Mouse (Mus musculus) lung, adult 10 weeks (tissue): ENCODE data around the gene Coa7. TPM values are rescaled to one million over a fixed set of nuclear protein-coding genes. Genes with fewer than 3 reads are reported as not detected.

Experiments used
- polyA plus RNA-seq: library from polyadenylated mRNA; stranded (reverse); fragments of 350-450 nt; fragmentation: Illumina TruSeq; extraction: RNeasy Lipid Tissue Mini Kit (QIAGEN cat#74804); gene quantifications from one replicate; pipeline ENCODE4 v1.2.3, GENCODE M21; 2014; ENCODE audit warnings: low read depth, low replicate concordance; ENCODE audit not compliant: insufficient read depth

Coa7 gene
- 9.0 TPM for polyA plus RNA-seq

DNA sequence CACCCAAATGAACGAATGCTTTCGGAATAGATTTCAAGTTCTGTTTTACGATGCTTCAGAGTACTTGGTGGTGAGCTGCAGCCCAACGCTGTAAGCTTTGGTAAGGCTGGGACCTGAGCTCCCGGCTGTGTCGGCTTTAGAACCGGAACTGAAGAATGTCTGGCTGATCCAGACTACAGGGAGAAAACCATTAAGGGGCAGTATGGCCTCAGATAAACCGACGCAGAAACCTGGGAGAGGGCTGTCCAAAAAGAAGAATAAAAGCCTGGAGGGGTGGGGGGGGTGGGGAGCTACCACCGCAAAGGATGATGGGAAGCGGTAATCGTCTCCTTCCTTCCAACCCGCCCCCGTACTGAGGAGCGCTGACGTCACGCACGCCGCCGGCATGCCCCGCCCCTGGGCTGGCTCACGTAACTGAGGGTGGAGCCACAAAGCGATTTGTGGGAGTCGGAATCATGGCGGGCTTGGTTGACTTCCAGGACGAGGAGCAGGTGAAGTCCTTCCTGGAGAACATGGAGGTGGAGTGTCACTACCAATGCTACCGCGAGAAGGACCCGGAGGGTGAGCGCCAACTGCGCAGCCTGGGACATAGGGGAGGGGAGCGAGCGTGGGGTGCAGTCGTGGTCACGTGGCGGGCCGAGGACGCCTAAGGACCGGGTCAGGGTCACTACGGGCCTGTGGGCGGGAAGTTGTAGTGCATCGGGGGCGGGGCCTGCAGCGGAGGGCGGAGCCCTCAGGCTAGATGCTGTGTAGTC lies at the start of gene Coa7:
Coa7 (plus strand) TSS at position 411 of the 755 bp plus-strand sequence.

GRCm38 (mm10) chr4:108300670-108301373 lies 27.1 kb upstream of the Coa7 start, which contains the start of gene Zyg11b:
Zyg11b (minus strand) TSS chr4:108301096.

GRCm38 (mm10) chr4:108383183-108383714 lies 55.3 kb downstream of the Coa7 start, which contains the start of gene Shisal2a:
Shisal2a (minus strand) TSS chr4:108383349.

Other genes starting within 250 kb of the Coa7 start
- gene Podn, start 231.7 kb upstream of the Coa7 start, polyA plus RNA-seq, result 12.4 TPM
- gene Scp2, start 183.1 kb upstream of the Coa7 start, polyA plus RNA-seq, result 431 TPM
- gene Echdc2, start 162.7 kb upstream of the Coa7 start, polyA plus RNA-seq, result 32.9 TPM
- gene Zyg11a, start 110.1 kb upstream of the Coa7 start, polyA plus RNA-seq, result not detected
- 5.7 TPM for gene Zyg11b, start 27.0 kb upstream of the Coa7 start, polyA plus RNA-seq
- 0.83 TPM for gene Shisal2a, start 55.2 kb downstream of the Coa7 start, polyA plus RNA-seq
- gene Gpx7, start 78.8 kb downstream of the Coa7 start, polyA plus RNA-seq, result 25.2 TPM
- gene Tut4, start 131.3 kb downstream of the Coa7 start, polyA plus RNA-seq, result 15.4 TPM